Mouse (Mus musculus) liver, postnatal 0 days (tissue): ENCODE measurements around the gene Ncor2. TPM values are rescaled to one million over a fixed set of nuclear protein-coding genes. Genes with fewer than 3 reads are reported as not detected.

Experiments used
- ATAC-seq: fragments of 200-750 bp; cut with Nextera tagmentation; 2 replicates; pipeline ENCODE4 v1.8.0; 2017; ENCODE audit warnings: mild to moderate bottlenecking, moderate library complexity
- DNase-seq: peaks from one replicate; pipeline ENCODE4 v3.0.0-alpha.2; 2016
- H3K27ac ChIP-seq: fragments of 300-500 bp; sonication (generic); 2 replicates; pipeline ENCODE4 v1.5.1; 2014; ENCODE audit warnings: antibody characterized with exemption, moderate library complexity, mild to moderate bottlenecking, low read depth
- H3K27me3 ChIP-seq: fragments of 300-500 bp; sonication (generic); 2 replicates; pipeline ENCODE4 v1.6.1; 2014; ENCODE audit warnings: low read length, control low read depth, mixed read lengths; ENCODE audit not compliant: insufficient read depth
- H3K36me3 ChIP-seq: fragments of 300-500 bp; sonication (generic); replicated peaks from 2 replicates; pipeline ENCODE4 v1.6.1; 2014; ENCODE audit warnings: mild to moderate bottlenecking, control low read depth, low read length, moderate library complexity, mixed read lengths; ENCODE audit not compliant: insufficient read depth
- H3K4me1 ChIP-seq: fragments of 300-500 bp; sonication (generic); 2 replicates; pipeline ENCODE4 v1.6.1; 2014; ENCODE audit warnings: antibody characterized with exemption, mild to moderate bottlenecking, control low read depth; ENCODE audit not compliant: insufficient read depth
- H3K4me2 ChIP-seq: fragments of 300-500 bp; sonication (generic); 2 replicates; pipeline ENCODE4 v1.6.1; 2014; ENCODE audit warnings: low read depth, mild to moderate bottlenecking, low read length, moderate library complexity, mixed read lengths
- H3K4me3 ChIP-seq: fragments of 300-500 bp; sonication (generic); 2 replicates; pipeline ENCODE4 v1.5.1; 2014; ENCODE audit warnings: low read depth, low read length
- H3K9ac ChIP-seq: fragments of 300-500 bp; sonication (generic); replicated peaks from 2 replicates; pipeline ENCODE4 v1.6.1; 2014; ENCODE audit warnings: mild to moderate bottlenecking, moderate library complexity
- H3K9me3 ChIP-seq: fragments of 300-500 bp; sonication (generic); 2 replicates; pipeline ENCODE4 v1.6.1; 2016; ENCODE audit warnings: mild to moderate bottlenecking, control low read depth, low read length, mixed read lengths
- CTCF ChIP-seq: sonication (generic); IDR thresholded peaks from 2 replicates; pipeline ENCODE4 v1.5.1; 2016; ENCODE audit warnings: antibody characterized with exemption, low read depth
- EP300 ChIP-seq: IDR thresholded peaks from 2 replicates; pipeline ENCODE4 v1.6.1; 2016; ENCODE audit warnings: antibody characterized with exemption, low read depth, mild to moderate bottlenecking
- WGBS: fragments of 180-500 bp; shearing (Covaris S2); extraction: QIAGEN DNeasy Blood & Tissue Kit; methylation state at CpG from one replicate; pipeline ENCODE4 v1.1.7; 2014; ENCODE audit not compliant: insufficient replicate concordance; 5-methylcytosine and 5-hydroxymethylcytosine counted together
- polyA plus RNA-seq: library from polyadenylated mRNA; unstranded; fragments of >200 nt; fragmentation: Nextera tagmentation; extraction: Ambion mirVana; gene quantifications from 2 replicates; pipeline ENCODE4 v1.2.1, GENCODE M21; 2015

Gene Ncor2
- polyA plus RNA-seq, 1 experiment from 2014 or later, result 3.1 TPM

- Histone ChIP-seq H3K9ac (no peak overlapping the region), H3K4me2 (no peak overlapping the region), H3K27me3 (no peaks in the 10 kb centered on the region), H3K4me3 (no peak overlapping the region), H3K27ac (no peak overlapping the region), H3K9me3 (no peaks in the 10 kb centered on the region), H3K4me1 (0 out of 2 replicates have a peak, but pooled peaks cover 3% of the 10 kb centered on the region), H3K36me3 (peaks cover 48% of the 10 kb centered on the region)
- no peak for TF ChIP-seq CTCF
- no peak for TF ChIP-seq EP300
- WGBS, result 86% methylated on average over 8 of the region's 8 CpGs
- no peak for ATAC-seq
- DNase-seq, result no peak
Measured at GRCm38 (mm10) chr5:125039377-125040027, 139.5 kb downstream of the Ncor2 start.

- H3K9ac ChIP-seq, result no peak overlapping the region
- H3K4me3 ChIP-seq, result no peak overlapping the region
- 74% methylated on average over 8 of the region's 8 CpGs for WGBS
- no peaks in the 10 kb centered on the region for H3K9me3 ChIP-seq
- no peak overlapping the region for H3K4me2 ChIP-seq
- H3K27me3 ChIP-seq, result no peaks in the 10 kb centered on the region
- ATAC-seq (no peak), DNase-seq (no peak)
- TF ChIP-seq CTCF (no peak), EP300 (no peak)
- H3K27ac ChIP-seq, result no peak overlapping the region
- H3K4me1 ChIP-seq, result 0 out of 2 replicates have a peak, but pooled peaks cover 3% of the 10 kb centered on the region
- peaks cover 68% of the 10 kb centered on the region for H3K36me3 ChIP-seq
Measured at GRCm38 (mm10) chr5:125036483-125036882, 142.5 kb downstream of the Ncor2 start.

- Histone ChIP-seq H3K4me2 (no peak overlapping the region), H3K36me3 (peaks cover 76% of the 10 kb centered on the region)
- 92% methylated on average over 20 of the region's 20 CpGs for WGBS
Measured at GRCm38 (mm10) chr5:125028911-125029310, 150.1 kb downstream of the Ncor2 start.

GRCm38 (mm10) chr5:125028371-125028770 is 150.6 kb downstream of the Ncor2 start:
- 87% methylated on average over 15 of the region's 15 CpGs for WGBS
- H3K36me3 ChIP-seq, result peaks cover 75% of the 10 kb centered on the region
- DNase-seq (peak; percentile 14), ATAC-seq (no peak)
- H3K4me2 ChIP-seq, result no peak overlapping the region
- no peaks in the 10 kb centered on the region for H3K4me1 ChIP-seq
- H3K9ac ChIP-seq, result no peak overlapping the region
- no peak for TF ChIP-seq CTCF
- TF ChIP-seq EP300, result no peak
- no peaks in the 10 kb centered on the region for H3K27me3 ChIP-seq
- H3K9me3 ChIP-seq, result no peaks in the 10 kb centered on the region
- H3K27ac ChIP-seq, result no peak overlapping the region
- no peak overlapping the region for H3K4me3 ChIP-seq

More at GRCm38 (mm10) chr5:125028911-125029310, 150.1 kb downstream of the Ncor2 start:
- Histone ChIP-seq H3K4me3 (no peak overlapping the region), H3K27me3 (no peaks in the 10 kb centered on the region), H3K9ac (no peak overlapping the region), H3K27ac (no peak overlapping the region), H3K9me3 (no peaks in the 10 kb centered on the region), H3K4me1 (no peaks in the 10 kb centered on the region)
- ATAC-seq, result no peak
- TF ChIP-seq CTCF, result no peak
- no peak for TF ChIP-seq EP300
- DNase-seq, result no peak

GRCm38 (mm10) chr5:125024002-125024401 is 155.0 kb downstream of the Ncor2 start:
- 86% methylated on average over 14 of the region's 14 CpGs for WGBS
- H3K36me3 ChIP-seq, result peaks cover 58% of the 10 kb centered on the region
- no peak overlapping the region for H3K9ac ChIP-seq
- no peak overlapping the region for H3K27ac ChIP-seq
- no peaks in the 10 kb centered on the region for H3K4me1 ChIP-seq
- TF ChIP-seq CTCF (peak; percentile 57), EP300 (no peak)
- H3K27me3 ChIP-seq, result no peaks in the 10 kb centered on the region
- no peak overlapping the region for H3K4me3 ChIP-seq
- DNase-seq, result no peak
- H3K9me3 ChIP-seq, result no peaks in the 10 kb centered on the region
- no peak for ATAC-seq
- H3K4me2 ChIP-seq, result no peak overlapping the region

- ATAC-seq (peak; percentile 22; the same call in 1 of the 2 replicates), DNase-seq (no peak)
- Histone ChIP-seq H3K36me3 (peaks cover 50% of the 10 kb centered on the region), H3K27ac (no peak overlapping the region), H3K4me2 (no peak overlapping the region), H3K9me3 (no peaks in the 10 kb centered on the region), H3K27me3 (no peaks in the 10 kb centered on the region), H3K4me1 (no peaks in the 10 kb centered on the region), H3K4me3 (no peak overlapping the region), H3K9ac (no peak overlapping the region)
- TF ChIP-seq EP300, result no peak
- no peak for TF ChIP-seq CTCF
- WGBS, result 85% methylated on average over 11 of the region's 11 CpGs
Measured at GRCm38 (mm10) chr5:125021298-125021697, 157.7 kb downstream of the Ncor2 start.
